Mouse (Mus musculus) heart, postnatal 25 days (tissue): ENCODE measurements around the gene Brd4. TPM values are rescaled to one million over a fixed set of nuclear protein-coding genes. Genes with fewer than 3 reads are reported as not detected.
"Not testable (repeated sequence)": the region's sequence is repeated elsewhere in the genome, so short reads cannot be mapped to it uniquely, and the experiment has no call there.

Experiments
- DNase-seq: peaks from one replicate; pipeline ENCODE4 v3.0.0; 2022; ENCODE audit warnings: low spot score
- intact Hi-C: fragments of 180-260 bp; cut with DNase I; formaldehyde crosslinking; loops from one replicate; pipeline ENCODE4 v1.15.1; 2025
- total RNA-seq, 2 experiments: library from RNA; stranded (reverse); gene quantifications; 2 replicates each; pipeline ENCODE4 v1.2.3; 2021

Gene Brd4
- total RNA-seq, 2 experiments from 2014 or later = 50.9 to 57.5 TPM

DNA sequence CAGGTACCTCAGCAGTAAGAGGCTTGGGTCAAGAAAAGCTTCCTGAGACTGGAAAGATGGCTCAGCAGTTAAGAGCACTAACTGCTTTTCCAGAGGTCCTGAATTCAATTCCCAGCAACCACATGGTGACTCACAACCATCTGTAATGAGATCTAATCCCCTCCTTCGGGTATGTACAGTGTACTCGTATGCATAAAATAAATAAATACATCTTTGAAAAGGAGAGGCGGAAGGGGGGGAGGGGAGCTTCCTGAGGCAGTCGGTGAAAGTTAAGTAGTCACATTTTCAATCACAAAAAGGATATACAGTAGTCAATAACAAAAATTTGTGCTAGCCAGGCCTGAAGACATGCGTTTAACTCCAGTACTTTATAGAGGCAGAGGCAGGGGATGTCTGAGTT is 38.4 kb downstream of the Brd4 start:
- DNase-seq = no peak
- intact Hi-C loops = no loop called here

DNA sequence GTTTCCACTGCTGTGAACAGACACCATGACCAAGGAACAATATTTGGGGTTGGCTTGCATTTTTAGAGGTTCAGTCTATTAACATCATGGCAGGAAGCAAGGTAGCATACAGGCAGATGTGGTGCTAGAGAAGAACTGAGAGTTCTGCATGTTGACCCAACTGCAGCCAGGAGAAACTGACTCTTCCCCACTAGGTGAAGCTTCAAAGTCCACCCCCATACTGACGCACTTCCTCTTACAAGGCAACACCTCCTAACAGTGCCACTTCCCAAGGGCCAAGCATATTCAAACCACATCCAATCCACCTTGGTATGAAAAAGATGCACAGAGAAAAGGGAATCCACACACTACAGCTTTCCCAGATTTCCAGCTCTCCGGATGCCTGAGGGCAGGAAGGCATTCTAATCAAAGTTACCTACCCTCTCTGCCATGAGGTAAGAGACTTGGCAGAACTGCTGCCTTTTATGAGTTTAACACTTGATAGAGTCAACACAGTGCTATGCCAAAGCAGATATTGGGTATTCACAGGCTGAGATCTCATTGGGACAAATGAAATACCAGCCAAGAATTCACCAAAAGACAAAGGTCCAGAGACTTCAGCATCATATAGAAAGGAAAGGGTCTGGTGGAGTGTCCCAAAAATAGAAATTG is 43.5 kb downstream of the Brd4 start:
- intact Hi-C loops = no loop called here
- no peak for DNase-seq

DNA sequence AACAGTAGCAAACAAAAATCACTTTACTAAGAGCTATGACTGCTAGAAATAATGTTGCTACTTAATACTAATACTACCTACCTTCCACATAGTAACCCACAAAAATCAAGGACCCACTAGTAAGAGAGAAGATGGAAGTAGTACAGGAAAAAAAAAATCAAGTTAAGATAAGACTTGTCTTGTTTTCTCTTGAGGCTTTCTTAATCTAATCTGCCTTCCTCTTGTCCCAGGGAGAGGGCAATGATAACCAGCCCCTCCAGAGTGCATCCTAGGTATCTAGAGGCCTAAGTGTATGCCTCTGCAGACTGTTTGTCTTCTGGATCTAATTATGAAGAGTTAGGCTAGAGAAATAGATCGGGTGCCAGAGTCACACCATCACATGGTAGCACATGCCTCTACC is 45.9 kb downstream of the Brd4 start:
- no peak for DNase-seq
- intact Hi-C loops = no loop called here

DNA sequence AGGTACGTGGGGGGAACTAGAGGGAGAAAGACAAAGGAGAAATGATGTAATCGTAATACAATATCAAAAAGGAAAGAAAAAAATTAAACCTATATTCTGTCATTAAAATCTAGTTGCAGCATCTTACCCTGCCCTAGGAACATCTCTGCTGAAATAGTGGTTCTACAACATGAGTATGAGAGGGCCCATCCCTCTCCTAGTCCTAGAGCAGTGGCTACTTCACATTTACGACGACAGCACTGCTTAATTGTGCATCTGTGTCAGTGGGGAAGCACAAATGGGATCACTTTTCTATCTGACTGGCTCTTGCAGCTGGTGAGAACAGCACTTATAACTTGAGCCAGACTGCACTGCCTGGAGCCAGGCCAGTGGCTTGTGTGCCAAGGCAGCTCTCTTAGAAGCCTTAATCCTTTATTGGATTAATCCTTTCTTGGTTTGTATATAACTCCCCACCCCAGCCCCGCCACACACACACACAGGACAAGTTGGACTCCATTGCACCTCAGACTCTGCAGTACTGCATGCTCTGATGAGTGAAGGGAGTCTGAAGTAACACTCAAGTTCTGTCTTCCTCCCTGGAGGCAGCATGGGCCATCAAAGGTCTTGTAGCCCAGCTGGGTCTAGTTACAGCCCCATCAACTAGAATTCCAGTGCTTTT is 48.9 kb downstream of the Brd4 start:
- intact Hi-C loops = no loop called here
- peak; percentile 49 for DNase-seq

DNA sequence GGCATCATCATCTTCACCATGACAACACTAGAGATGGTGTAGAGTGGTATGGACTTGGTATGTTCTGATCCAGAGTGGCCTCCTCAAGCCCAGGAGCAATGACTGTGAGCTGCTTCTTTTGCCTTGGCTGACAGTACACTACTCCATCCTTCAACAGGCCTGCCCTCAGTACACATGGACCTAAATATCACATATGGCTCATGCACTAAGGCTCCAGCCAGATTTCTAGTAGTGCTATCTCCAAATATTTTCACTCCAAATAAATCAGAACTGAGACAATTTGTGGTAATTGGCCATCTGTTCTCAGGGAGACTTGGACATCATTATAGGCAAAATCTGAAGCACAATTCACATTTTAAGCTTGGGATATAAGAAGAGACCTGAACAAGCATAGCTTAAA is 51.3 kb downstream of the Brd4 start:
- intact Hi-C loops = loop anchor here (5.0 kb wide), 1 partner anchor 49 kb away; the partner anchor contains the start of gene Brd4
- no peak for DNase-seq

DNA sequence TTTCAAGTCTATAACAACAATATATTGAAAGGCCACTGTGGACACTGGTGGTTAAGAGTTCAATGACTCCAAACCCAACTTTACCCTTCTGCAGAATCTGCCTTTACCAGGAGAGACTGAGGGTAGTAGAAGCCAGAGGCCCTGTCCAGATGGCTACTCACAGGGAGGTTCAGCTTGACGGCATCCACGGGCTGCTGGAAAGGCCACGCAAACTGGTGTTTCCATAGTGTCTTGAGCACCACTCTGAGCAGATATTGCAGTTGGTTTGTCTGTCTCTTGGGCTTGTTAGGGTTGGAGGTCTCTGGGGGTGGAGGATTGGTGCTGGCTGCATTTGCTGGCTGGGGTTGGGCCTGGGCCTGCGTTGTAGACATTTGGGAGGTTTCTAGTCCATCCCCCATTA is 55.3 kb downstream of the Brd4 start:
- intact Hi-C loops = loop anchor here (5.0 kb wide), 1 partner anchor 43 kb away; no protein-coding TSS in a partner anchor
- no peak for DNase-seq

DNA sequence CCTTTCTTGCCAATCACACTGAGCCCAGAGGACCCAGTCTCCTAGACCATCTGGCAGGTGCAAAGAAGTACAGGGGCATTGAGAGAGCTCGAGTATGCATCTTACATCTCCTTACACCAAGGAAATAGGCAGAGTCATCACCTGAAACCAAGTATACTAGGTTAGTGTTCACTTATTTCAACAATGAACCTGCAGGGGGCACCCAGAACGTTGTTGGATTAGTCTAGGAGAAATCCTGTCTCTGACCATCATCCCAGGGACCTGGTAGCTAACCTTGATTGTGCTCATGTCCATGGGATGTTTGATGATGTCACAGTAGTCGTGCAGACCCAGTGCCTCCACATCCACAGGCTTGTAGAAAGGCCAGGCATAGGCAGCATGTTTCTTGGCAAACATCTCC is 63.6 kb downstream of the Brd4 start:
- DNase-seq = no peak
- intact Hi-C loops = no loop called here

DNA sequence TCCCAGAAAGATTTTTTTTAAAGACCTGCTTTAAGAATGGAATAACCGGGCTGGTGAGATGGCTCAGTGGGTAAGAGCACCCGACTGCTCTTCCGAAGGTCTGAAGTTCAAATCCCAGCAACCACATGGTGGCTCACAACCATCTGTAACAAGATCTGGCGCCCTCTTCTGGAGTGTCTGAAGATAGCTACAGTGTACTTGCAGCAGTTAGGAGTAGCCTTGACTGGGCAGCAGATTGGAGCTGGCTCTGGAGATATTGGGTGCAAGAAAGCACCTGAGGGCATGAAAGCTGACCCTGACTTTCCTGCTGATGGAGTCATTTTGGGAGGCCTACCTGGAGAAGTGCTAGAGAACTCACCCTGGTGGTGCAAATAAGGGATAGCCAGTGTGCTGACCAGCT is 68.9 kb downstream of the Brd4 start:
- intact Hi-C loops, DNase-seq: not testable (repeated sequence)

DNA sequence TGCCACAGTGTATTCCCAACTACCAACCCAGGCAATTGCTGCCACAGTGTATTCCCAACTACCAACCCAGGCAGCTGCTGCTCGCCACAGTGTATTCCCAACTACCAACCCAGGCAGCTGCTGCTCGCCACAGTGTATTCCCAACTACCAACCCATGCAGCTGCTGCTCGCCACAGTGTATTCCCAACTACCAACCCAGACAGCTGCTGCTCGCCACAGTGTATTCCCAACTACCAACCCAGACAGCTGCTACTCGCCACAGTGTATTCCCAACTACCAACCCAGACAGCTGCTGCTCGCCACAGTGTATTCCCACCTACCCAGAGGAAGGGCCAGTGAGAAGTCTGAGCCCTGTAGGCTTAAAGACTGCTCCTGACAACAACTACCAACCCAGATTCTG is 73.0 kb downstream of the Brd4 start:
- not testable (repeated sequence) for DNase-seq
- intact Hi-C loops = loop anchor here (2.0 to 5.0 kb wide), 2 partner anchors 129 to 184 kb away; no protein-coding TSS in a partner anchor

DNA sequence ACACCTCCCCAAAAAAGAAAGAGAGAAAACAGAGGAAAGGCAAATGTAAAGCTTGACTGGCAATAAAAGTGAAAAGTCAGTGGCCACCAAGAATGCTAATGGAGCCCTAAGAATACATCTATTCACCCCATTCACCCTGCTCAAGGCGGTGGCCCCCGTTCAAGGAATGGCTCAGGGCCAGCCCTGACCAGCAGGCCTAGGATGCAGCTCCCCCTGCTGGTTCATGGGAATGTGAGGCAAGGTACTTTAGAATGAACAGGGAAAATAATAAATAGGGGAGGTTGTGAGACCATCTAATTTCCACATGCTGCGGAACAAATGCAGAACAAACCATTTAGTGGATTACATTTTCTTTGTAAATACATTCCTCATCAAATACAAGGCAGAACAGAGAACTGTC is 74.8 kb downstream of the Brd4 start:
- intact Hi-C loops = loop anchor here (2.0 to 10.0 kb wide), 6 partner anchors 47 to 525 kb away; no protein-coding TSS in a partner anchor
- DNase-seq = no peak

DNA sequence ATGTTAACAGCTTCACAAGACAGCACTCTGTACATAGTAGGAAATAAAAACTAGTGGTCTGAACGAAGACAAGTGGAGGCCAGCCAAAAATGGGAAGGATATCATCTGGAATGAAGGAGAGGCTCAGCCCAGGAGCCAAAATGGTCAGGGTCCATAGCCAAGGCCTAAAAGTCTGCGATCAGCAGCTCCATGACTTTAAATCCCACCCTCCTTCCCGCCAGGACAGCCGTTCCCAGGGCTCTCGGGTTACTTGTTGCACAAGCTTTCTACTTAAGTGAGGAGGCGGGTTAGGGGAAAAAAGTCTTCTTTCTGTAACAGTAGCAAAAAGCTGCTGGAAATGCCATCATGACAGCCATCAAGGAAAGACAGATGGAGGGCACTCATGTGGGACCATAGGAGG is 75.4 kb downstream of the Brd4 start:
- DNase-seq = peak; percentile 38
- intact Hi-C loops = loop anchor here (2.0 to 10.0 kb wide), 4 partner anchors 47 to 524 kb away; no protein-coding TSS in a partner anchor

DNA sequence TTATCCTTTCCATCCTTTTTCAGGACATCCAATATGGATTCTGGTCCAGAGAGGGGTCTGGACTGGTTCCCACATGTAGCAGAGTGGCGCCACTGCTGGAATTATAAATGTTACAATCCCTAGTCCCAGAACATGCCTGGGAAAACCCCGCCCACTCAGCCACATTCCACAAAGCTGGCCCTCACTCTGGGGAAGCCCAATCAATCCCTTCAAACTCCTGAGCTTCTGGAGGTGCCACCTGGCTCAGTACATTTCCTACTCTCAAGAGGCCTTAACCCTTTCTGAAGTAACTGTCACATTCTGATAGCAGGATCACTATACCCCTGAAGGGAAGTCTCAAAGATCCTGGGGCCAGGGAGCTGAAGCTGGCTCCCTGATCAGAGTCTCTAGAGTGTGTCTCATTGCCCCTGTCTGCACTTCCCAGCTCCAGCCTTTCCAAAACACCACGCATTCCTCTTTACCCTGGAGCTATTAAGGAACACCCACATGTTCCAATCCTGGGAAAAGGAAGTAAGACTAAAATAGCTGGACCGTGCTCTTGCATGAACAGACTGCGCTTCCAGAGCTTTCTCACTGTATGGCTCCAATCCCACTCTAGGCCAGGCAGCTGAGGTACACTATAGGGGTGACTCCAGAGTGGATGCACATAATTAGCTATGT is 76.8 kb downstream of the Brd4 start:
- intact Hi-C loops = loop anchor here (2.0 to 10.0 kb wide), 4 partner anchors 45 to 523 kb away; no protein-coding TSS in a partner anchor
- peak; percentile 60 for DNase-seq

DNA sequence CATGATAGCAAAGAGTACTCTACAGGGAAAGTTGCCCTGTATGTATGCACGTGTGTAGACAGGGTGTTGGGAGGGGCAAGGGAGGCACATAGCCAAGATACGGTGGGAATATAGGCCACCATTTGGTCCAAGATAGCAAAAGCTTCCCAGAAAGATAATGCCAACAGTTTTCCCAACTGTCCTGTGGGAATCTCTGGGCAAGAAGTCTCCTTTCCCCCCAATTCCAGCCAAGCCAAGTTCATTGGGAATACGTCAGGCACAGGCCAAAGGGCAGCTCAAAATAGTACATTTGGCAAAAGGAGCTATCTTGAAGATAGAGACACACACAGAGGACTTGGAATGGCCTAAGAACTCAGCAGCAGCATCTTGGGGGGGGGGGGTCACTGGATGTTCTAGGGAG is 79.2 kb downstream of the Brd4 start:
- DNase-seq = no peak
- intact Hi-C loops = loop anchor here (5.0 to 10.0 kb wide), 2 partner anchors 43 to 521 kb away; no protein-coding TSS in a partner anchor

DNA sequence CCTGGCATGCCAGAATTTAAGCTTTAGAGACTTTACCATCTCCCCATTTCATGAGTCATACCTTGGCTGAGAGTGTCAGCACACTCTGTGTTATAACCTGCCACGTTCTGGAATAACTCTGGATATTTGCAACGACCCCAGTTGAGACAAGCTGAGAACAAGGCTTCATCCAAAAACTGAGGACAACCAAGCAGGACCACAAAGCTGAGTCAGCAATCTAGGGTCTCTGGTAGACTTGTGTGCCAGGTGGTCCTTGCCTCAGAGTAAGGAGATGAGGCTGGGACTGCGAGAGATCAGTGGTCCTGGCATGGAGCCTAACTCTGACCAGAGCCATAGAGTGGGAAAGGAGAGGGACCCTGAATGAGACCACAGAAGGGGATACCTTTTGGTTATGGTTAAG is 81.5 kb downstream of the Brd4 start:
- DNase-seq = no peak
- intact Hi-C loops = loop anchor here (10.0 kb wide), 1 partner anchor 518 kb away; no protein-coding TSS in a partner anchor

DNA sequence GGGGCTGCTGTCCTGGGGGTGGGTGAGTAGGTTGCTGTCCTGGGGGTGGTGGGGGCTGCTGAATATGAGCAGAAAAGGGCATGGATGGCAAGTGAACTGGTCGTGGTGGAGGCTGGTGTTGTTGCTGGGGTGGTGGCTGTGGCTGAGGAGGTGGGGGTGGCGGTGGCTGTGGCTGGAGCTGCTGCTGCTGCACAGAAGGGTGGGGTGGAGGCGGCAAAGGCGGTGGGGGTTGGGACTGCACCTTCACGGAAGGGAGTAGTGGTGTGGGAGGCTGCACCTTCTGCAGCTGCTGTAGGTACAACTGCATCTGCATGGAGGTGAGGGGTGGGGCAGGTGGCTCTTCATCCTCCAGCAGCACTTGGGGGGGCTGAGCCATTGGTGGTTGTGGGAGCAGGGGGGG is 83.4 kb downstream of the Brd4 start:
- intact Hi-C loops = loop anchor here (10.0 kb wide), 1 partner anchor 516 kb away; no protein-coding TSS in a partner anchor

DNA sequence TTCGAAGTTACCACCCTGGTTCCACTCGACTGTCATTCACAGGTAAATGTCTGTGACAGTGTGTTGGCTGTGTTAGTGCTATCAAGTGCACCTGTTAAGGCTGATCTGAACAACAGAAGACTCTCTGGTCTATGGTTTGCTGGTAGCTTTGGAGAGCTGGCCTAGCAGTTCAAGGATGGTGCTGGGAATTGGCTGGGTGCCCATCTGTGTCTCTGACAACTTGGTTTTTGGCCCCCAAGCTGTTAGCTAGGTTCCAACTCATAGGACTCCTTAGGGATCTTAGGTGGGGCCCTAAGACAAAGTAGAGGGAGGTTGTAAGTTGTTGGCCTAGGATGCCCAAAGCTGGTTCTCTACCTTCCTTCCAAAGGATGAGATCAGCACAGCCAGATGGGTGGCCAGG is 84.7 kb downstream of the Brd4 start:
- intact Hi-C loops = loop anchor here (10.0 kb wide), 1 partner anchor 515 kb away; no protein-coding TSS in a partner anchor

More for the DNA sequence above, 83.4 kb downstream of the Brd4 start:
- DNase-seq = no peak

DNA sequence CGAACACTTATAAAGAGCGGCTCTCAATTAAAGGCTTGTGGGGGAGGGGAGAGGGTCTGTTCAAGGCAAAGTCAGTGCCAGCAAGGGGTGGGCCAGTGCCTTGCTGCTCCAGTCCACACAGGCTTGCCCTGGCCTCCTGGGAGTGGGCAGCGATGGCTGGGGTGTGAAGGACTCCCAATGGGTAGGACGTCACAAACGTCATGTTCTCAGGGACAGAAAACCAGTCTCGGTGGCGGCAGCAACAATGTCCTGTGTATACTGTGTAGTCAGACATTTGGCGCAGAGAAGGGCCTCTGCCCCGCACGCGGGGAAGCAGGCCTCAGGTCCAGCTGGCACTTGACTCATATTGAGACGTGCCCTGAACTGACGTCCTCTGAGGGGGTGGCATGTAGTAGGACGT is 87.4 kb downstream of the Brd4 start:
- no peak for DNase-seq
- intact Hi-C loops = no loop called here

More for the DNA sequence above, 84.7 kb downstream of the Brd4 start:
- DNase-seq = no peak

DNA sequence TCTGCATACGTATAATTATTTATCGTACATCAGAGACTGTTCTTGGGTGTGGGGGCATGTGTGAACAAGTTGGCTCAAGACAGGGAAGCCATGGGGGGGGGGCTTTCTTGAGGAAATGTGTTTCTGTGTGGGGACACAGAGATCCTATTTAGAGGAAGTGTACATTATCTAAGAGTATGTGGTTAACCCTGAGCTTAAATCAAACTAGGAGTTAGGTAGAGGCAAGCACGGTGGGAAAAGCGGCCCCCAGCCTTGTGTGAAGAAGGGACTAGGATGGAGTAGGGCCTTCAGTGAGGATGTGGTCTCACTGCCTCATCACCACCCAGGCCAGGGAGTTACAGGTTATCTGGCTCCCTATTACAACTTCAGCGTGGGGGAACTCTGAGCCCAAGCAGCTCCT is 88.8 kb downstream of the Brd4 start:
- intact Hi-C loops = no loop called here
- DNase-seq = no peak

DNA sequence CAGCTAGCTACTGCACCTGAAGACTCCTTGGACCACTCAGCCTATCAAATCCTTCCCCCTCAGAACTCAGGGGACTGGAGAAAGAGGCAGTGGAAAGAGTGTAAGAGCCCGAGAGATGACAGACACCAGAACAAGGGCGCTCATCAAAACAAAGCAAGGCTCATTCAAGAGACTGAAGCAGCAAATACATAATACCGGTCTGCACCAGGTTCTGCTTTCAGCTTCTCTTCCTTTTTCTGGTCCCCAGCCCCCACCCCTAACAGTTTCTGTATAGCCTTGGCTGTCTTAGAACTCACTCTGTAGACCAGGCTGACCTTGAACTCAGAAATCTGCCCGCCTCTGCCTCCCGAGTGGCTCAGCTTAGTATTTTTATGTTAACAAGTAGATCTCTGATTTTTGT is 91.5 kb downstream of the Brd4 start:
- intact Hi-C loops = no loop called here
- no peak for DNase-seq

DNA sequence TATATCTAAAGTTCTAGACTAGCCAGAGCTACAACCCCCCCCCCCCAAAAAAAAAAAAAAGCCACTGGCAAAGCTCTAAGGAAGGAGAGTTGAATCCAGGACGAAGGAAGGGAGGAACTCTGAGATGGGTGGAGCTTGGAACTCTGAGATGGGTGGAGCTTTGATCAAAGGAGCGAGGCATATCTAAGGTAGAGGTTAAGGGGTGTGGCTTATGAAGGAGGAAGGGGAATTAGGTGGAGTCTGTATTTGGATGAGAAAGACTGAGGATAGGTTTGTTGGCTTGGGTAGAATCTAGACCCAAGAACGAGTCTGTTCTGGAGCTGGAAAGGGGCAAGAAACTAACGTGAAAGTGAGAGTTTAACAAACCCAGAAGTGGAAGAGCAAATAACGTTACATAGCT is 94.7 kb downstream of the Brd4 start:
- DNase-seq = no peak
- intact Hi-C loops = no loop called here
